ENCODE assay signal across 8 mouse cellular contexts in genomic region chr10:42678755-42679364, GRCm38 (mm10).
DNase-seq lines count a peak whose midpoint lies in the region; ATAC-seq and TF ChIP-seq lines count a peak whose summit lies in the region.

No protein-coding gene starts in this region.

- peaks cover 26% of the 10 kb centered on the region for H3K36me3 ChIP-seq in G1E (replicated peaks)
- H3K36me3 ChIP-seq in forebrain, postnatal 0 days (ENCODE audit: insufficient read depth), result peaks cover 2% of the 10 kb centered on the region; the same call in 1 of the 2 replicates
- H3K36me3 ChIP-seq in lung, embryonic 16.5 days (ENCODE audit: control insufficient read depth, insufficient read depth, low read length), result no peaks in the 10 kb centered on the region

- H3K4me1 ChIP-seq in G1E (ENCODE audit: insufficient read depth, low read depth, low read length), result peaks cover 14% of the 10 kb centered on the region
- H3K4me1 ChIP-seq in forebrain, postnatal 0 days (ENCODE audit: insufficient read depth), result peaks cover 6% of the 10 kb centered on the region; the same call in 1 of the 2 replicates
- H3K4me1 ChIP-seq in lung, embryonic 16.5 days (replicated peaks; ENCODE audit: control insufficient read depth, insufficient read depth, low read length), result peaks cover 4% of the 10 kb centered on the region; the same call in 1 of the 2 replicates

- H3K9ac ChIP-seq in forebrain, postnatal 0 days, result peak overlapping the region; percentile 89
- H3K9ac ChIP-seq in lung, embryonic 16.5 days (ENCODE audit: low read length), result peak overlapping the region; percentile 60

- peak; percentile 69 for ATAC-seq in G1E (ENCODE audit: extremely low read depth, insufficient number of reproducible peaks, low FRiP score, poor library complexity, severe bottlenecking)
- peak; percentile 99 for ATAC-seq in forebrain, postnatal 0 days
- peak; percentile 83 to 92 for ATAC-seq in hematopoietic stem cell, adult 5-6 weeks (replicated peaks in 1 of 2; ENCODE audit: insufficient read depth in 1 of 2, low FRiP score in 2 of 2, low TSS enrichment in 1 of 2, low read depth in 1 of 2, poor library complexity in 2 of 2, severe bottlenecking in 2 of 2)
- ATAC-seq in lung, embryonic 16.5 days (ENCODE audit: low read depth), result peak; percentile 98

- peak; percentile 91 for DNase-seq in G1E (ENCODE audit: low spot score)
- peak; percentile 92 for DNase-seq in cerebellum, adult 18-20 months
- DNase-seq in forebrain, postnatal 0 days, result peak; percentile 94
- peak; percentile 65 for DNase-seq in layer of hippocampus, adult 9-10 months (ENCODE audit: low spot score)
- peak; percentile 71 for DNase-seq in ovary, postnatal 10 days (ENCODE audit: low spot score)
- DNase-seq in thymus, postnatal 10 days (ENCODE audit: low spot score in 2 of 2), result peak; percentile 89 to 91

- no peak for TF ChIP-seq CTCF in G1E (IDR thresholded peaks at IDR 0.05; ENCODE audit: low read depth, low read length)
- TF ChIP-seq CTCF in forebrain, postnatal 0 days (IDR thresholded peaks at IDR 0.05; ENCODE audit: low read depth), result peak; percentile 46

- H3K27ac ChIP-seq in forebrain, postnatal 0 days (ENCODE audit: low read depth, low read length), result peak overlapping the region; percentile 78
- H3K27ac ChIP-seq in lung, embryonic 16.5 days (ENCODE audit: low read length), result no peak overlapping the region

- WGBS in forebrain, postnatal 0 days, result 1% methylated on average over 56 of the region's 56 CpGs
- under 1% methylated on average over 55 of the region's 56 CpGs for WGBS in lung, embryonic 16.5 days

- peak overlapping the region; percentile 95 for H3K4me3 ChIP-seq in G1E (ENCODE audit: low read depth, low read length)
- H3K4me3 ChIP-seq in forebrain, postnatal 0 days (ENCODE audit: low read depth, low read length), result peak overlapping the region; percentile 91
- H3K4me3 ChIP-seq in lung, embryonic 16.5 days (ENCODE audit: low read length), result peak overlapping the region; percentile 72

- no peaks in the 10 kb centered on the region for H3K27me3 ChIP-seq in G1E (ENCODE audit: insufficient read depth, low read length)
- H3K27me3 ChIP-seq in forebrain, postnatal 0 days (ENCODE audit: insufficient read depth, low read length), result no peaks in the 10 kb centered on the region
- H3K27me3 ChIP-seq in lung, embryonic 16.5 days (ENCODE audit: control insufficient read depth, insufficient read depth, low read depth, low read length), result no peaks in the 10 kb centered on the region

- peak overlapping the region; percentile 71 for H3K4me2 ChIP-seq in forebrain, postnatal 0 days (ENCODE audit: low read depth)
- peak overlapping the region; percentile 82 for H3K4me2 ChIP-seq in lung, embryonic 16.5 days (ENCODE audit: low read depth, low read length)

- no peaks in the 10 kb centered on the region for H3K9me3 ChIP-seq in G1E (replicated peaks)
- H3K9me3 ChIP-seq in forebrain, postnatal 0 days (ENCODE audit: low read length), result no peaks in the 10 kb centered on the region
- no peaks in the 10 kb centered on the region for H3K9me3 ChIP-seq in lung, embryonic 16.5 days (ENCODE audit: control insufficient read depth, low read length)
